Mouse (Mus musculus) heart, adult 11 months (tissue): ENCODE results near the gene Tmc7.

Experiments
- DNase-seq: peaks from one replicate; pipeline ENCODE4 v3.0.0; 2022

Gene Tmc7

DNA sequence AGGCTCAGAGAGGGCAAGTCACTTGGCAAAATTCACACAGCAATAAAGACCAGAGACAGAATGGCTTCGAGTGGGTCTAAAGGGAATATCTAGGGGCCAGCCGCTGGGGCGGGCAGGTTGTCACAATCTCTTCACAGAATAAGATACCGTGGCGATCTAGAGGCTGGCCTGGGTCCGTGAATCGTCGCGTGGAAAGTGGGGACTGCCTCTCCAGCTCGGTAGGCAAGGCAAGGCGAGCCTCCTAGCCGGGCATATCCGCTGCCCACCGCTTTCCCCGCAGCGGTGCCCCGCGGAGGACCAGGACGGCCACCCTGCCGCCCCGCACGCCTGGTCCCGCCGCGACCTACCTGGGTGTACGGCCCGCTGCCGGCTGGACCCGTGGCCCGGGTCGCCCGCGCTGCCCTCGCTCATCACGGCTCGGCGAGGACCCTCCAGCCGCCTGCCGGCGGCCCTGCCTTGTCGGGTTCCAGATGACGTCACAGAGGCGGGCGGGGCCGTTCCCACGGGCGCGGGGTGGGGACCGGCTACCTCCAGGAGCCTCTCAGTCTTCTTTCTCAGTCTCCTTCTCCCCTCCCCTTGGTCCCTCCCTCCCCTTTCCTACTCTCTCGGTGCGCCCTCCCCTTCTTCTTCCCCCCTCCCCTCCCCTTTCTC is at the start of gene Tmc7:
Tmc7 (minus strand) TSS at position 480 of the 651 bp plus-strand sequence.
- peak; percentile 92 for DNase-seq

DNA sequence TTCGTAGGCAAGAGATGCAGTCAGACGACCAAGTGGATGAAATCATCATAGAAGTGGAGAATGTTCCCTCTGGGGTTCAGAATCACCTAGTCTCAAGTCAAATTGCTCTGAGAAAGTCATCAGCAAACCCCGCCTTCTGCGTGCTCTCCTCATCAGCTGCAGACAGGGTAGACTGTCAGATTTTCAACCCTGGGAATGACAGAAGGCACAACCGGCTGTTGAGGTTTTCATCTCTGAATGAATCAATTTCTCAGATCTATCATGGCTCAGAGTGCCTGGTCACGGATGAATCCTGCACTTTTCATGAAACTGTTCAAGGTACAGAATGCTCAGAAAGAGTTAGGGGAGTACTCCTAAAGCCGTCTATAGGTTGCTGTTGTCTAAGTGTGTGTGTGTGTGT is 49.4 kb upstream of the Tmc7 start:
- peak; percentile 48 for DNase-seq

GRCm38 (mm10) chr7:118633094-118633493 is 48.6 kb upstream of the Tmc7 start:
- DNase-seq: no peak

GRCm38 (mm10) chr7:118627550-118628298 is 43.2 kb upstream of the Tmc7 start:
- DNase-seq: peak; percentile 68

DNA sequence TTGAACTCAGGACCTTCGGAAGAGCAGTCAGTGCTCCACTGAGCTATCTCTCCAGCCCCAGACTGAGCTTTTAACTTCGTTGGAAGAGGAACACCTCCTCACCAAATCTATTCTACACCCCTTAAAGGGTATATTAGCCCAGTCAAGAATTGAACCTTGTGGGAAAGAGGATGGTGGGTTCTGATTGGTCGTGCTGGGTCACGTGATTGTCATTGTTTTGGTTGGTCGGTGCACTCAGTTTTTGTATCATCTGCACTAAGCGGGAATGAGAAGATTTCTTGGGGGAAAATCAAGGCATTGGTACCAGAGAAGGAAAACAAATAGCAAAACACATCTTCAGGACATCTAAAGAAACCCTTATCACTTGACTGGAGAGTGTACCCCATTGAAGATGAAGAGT is 36.6 kb upstream of the Tmc7 start:
- peak; percentile 53 for DNase-seq

GRCm38 (mm10) chr7:118620243-118620906 is 35.8 kb upstream of the Tmc7 start:
- peak; percentile 52 for DNase-seq

DNA sequence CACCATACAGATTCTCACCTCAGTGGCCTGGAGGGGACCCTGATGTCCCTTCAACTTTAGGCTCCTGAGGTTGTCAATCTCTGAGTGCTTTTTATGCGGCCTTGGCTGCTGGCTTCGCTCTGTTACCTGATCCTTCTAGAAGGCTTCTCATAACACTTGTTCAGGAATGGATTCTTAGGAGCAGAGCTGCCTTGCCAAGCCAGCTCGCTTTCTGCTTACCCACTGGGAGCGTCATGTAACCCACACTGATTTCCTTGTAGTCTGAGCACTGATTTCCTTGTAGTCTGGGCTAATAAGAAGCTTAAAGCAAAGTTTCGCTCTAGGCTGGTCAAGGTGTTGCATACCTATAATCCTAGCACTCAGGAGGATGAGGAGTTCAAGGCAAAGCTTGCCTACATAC is 33.6 kb upstream of the Tmc7 start:
- DNase-seq: peak; percentile 80

- peak; percentile 71 for DNase-seq
These were observed 29.5 kb upstream of the Tmc7 start for GRCm38 (mm10) chr7:118614076-118614475.

GRCm38 (mm10) chr7:118611933-118612332 is 27.4 kb upstream of the Tmc7 start:
- peak; percentile 76 for DNase-seq

DNA sequence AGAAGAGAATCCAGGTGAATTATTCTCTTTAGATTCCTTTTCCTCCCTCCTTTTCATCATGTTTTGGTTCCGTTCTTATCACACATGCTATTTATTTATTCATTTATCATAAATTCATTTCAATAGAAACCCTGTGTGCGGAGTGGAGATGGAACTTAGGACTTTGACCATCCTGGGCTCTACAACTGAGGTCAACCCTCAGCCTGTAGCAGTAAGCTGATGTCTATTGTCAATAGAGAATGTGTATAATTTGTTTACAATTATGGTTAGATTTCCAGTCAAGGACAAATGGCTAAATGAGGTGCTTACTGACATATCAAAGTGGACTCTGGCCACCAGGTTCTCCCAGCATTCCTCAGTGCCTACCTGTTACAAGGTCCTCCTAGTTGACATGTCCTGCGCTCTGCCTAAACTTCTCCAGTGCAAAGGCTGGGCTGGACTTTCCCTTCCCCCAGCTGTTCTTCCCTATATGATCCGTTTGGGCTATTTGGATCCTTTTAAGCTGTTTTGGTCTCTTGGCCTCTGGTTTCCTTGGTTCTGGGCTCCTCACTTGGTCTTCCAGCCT is 26.7 kb upstream of the Tmc7 start:
- peak; percentile 64 for DNase-seq

DNA sequence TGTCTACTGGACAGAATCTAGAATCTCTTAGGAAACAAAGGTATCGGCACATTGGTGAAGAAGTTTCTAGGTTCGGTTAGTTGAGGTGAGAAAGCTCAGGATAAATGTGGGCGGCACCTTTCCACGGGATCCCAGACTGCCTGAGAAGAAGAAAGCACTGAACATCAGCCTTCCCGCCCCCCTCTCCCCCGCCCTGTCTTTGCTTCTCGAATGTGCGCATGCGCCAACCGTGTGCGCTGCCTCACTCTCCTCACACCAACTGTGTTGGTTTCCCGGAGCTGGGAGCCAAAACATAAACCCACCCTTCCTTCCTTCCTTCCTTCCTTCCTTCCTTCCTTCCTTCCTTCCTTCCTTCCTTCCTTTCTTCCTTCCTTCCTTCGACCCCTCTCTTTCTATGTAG is 26.2 kb upstream of the Tmc7 start:
- DNase-seq: peak; percentile 50

- DNase-seq: peak; percentile 25
These were observed 25.3 kb upstream of the Tmc7 start for GRCm38 (mm10) chr7:118609815-118610214.

DNA sequence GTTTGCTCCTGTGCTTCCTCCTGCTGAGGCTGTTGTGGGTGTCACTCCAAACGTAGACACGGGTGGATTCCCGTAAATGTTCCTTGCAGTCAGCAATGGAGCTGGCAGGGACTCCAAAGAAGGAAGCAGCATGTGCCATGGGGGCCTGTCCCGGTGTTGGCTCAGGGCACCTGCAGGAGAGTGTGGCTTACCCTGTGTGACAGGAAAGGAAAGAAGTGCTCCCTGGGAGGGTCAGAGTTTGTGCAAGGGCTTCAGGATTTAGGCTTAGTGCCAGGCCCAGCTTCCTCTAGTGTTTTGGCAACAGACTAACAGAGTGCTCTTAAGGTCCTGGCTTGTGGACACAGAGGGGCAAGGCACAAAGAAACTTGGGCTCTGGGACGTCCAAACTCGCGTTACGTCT is 20.3 kb upstream of the Tmc7 start:
- DNase-seq: peak; percentile 92

DNA sequence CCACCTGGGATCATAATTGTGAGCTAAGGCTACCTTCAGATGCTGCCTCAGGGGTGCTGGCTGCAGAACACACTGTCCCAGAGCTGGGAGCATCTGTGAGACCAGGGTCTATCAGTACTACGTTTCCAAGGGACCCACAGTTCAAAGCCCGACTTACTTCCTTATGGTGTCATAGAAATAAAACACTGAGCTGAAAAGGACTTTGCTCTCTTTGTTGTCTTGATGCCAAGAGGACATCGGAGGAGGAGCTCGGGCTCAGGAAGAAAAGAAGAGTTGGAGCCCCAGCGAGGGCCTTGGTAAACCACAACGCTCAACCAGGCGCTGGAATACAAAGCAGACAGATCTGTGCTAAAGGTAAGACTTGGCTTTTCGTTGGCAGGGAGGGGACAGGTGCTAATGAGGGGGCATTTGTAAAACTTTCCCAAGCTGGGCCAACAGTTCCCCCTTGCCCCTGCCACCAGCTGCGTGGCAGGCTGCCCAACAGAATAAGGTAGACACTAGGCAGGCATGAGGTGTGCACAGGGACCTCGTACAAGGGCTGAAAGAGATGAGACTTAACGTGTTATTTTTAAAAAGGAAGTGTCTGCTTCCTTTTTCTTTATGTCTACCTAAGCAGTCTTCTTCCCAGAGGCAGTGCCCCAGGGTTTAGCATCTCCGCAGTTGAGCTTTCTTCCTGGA is 15.6 kb upstream of the Tmc7 start:
- DNase-seq: no peak

DNA sequence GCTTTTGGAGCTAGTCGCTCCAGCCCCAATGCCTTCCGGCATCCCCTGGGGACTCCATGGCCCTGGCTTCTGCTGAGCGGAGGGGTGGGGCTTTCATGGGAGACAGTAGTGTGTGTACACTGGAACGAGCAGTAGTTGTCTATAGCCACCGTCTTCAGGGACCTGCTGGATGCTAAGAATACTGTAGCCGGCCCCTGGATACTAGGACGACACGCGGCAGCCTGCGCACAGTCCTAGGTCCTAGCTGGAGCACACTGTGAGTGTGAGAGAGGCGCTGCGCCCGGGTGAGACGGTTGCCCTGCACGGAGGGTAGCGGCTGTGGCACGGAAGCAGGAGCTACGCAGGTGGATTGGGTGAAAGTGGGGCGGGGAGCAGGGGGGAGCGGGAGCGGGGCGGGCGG is 12.7 kb upstream of the Tmc7 start, which contains the start of gene Tmc5:
Tmc5 (plus strand) TSS at position 97 of the 400 bp plus-strand sequence.
- DNase-seq: peak; percentile 93

GRCm38 (mm10) chr7:118596271-118596670 is 11.7 kb upstream of the Tmc7 start:
- DNase-seq: no peak

- DNase-seq: peak; percentile 98
These were observed 10.7 kb upstream of the Tmc7 start for GRCm38 (mm10) chr7:118595228-118595627.

DNA sequence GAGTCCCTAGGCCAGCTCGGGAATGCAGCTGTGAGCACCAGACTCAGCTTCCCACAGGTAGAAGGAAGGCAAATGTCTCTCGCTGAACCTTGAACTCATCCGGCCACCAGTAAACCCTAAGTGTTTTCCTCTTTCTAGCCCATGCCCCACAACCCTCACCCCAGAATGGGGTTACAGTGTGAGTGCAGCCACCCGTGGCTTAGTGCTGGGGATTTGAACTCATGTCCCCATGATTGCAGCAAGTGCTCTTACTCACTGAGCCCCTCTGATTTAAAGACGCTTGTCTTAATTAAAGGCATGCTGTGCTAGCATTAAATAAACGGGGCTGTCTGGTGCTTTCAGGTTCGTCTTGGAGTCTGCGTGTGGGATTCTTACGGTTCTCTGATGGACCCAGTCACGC is 10.1 kb upstream of the Tmc7 start:
- DNase-seq: no peak

- DNase-seq: no peak
These were observed 9.3 kb upstream of the Tmc7 start for GRCm38 (mm10) chr7:118593567-118594407.

- no peak for DNase-seq
These were observed 7.6 kb upstream of the Tmc7 start for GRCm38 (mm10) chr7:118592146-118592545.

GRCm38 (mm10) chr7:118590726-118591305 is 6.3 kb upstream of the Tmc7 start:
- DNase-seq: no peak

GRCm38 (mm10) chr7:118585856-118586255 is 1.3 kb upstream of the Tmc7 start:
- peak; percentile 98 for DNase-seq
